8 mouse cellular contexts compared by ENCODE assay signal in the genomic region with DNA sequence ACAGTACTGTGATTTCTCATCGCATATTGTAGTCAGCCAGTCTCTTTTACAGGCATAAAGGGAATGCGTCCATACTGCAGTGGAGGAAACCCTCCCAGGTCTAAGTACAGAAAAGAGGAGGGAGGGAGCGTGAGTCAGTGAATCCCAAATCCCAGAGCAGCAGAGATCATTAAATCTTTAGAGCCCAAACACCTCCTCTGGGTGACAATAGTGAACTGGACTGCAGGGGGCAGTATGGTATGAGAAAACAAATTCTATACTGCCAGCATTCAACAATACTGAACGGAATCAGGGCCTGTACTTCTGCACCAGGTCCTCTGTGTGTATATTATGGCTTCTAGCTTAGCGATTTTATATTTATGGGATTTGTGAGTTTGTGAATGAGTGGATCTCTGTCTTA.
DNase-seq lines count a peak whose midpoint lies in the region; ATAC-seq lines count a peak whose summit lies in the region.

No protein-coding gene starts in this region.

- H3K27ac ChIP-seq in midbrain, embryonic 15.5 days: no peak overlapping the region

- no peaks in the 10 kb centered on the region for H3K9me3 ChIP-seq in midbrain, embryonic 15.5 days

- no peak for DNase-seq in cerebellum, adult 11-12 months
- DNase-seq in 416B (ENCODE audit: low read depth): peak; percentile 13
- peak; percentile 3 for DNase-seq in cerebellum, adult 9-11 months
- DNase-seq in frontal cortex, postnatal 25 days (ENCODE audit: low spot score in 2 of 2): peak; percentile 13 to 19
- peak; percentile 22 for DNase-seq in layer of hippocampus, adult 9-11 months
- DNase-seq in thymus, postnatal 25 days: no peak

- peaks cover 28% of the 10 kb centered on the region; the same call in 1 of the 2 replicates for H3K27me3 ChIP-seq in midbrain, embryonic 15.5 days (replicated peaks)

- H3K36me3 ChIP-seq in midbrain, embryonic 15.5 days (replicated peaks): no peaks in the 10 kb centered on the region

- H3K9ac ChIP-seq in midbrain, embryonic 15.5 days: no peak overlapping the region

- H3K4me1 ChIP-seq in midbrain, embryonic 15.5 days: no peaks in the 10 kb centered on the region

- WGBS in midbrain, embryonic 15.5 days: 38% methylated on average over 5 of the region's 5 CpGs

- H3K4me3 ChIP-seq in midbrain, embryonic 15.5 days: no peak overlapping the region

- peak; percentile 26; the same call in 1 of the 2 replicates for ATAC-seq in cerebellum, adult (ENCODE audit: insufficient number of reproducible peaks, low FRiP score, low TSS enrichment)
- peak; percentile 80 for ATAC-seq in midbrain, embryonic 15.5 days (replicated peaks)

- no peak overlapping the region for H3K4me2 ChIP-seq in midbrain, embryonic 15.5 days

Comparison
In these comparisons a context has a peak if more than half of its experiments do, and no peak if none do; other contexts are left out.
1. DNase-seq: peak in 416B (single experiment), cerebellum, adult 9-11 months (single experiment), frontal cortex, postnatal 25 days (2 of 2) and layer of hippocampus, adult 9-11 months (single experiment); none in cerebellum, adult 11-12 months (single experiment) and thymus, postnatal 25 days (single experiment).